Mouse (Mus musculus) left cerebral cortex, adult 6 months (tissue): ENCODE measurements around the gene Erg28. TPM values are rescaled to one million over a fixed set of nuclear protein-coding genes. Genes with fewer than 3 reads are reported as not detected.

Experiments
- long read RNA-seq, 2 experiments: library from polyadenylated mRNA; unstranded; transcript quantifications; one replicate each; pipeline ENCODE4 v2.0.0; 2019 to 2020
- polyA plus RNA-seq: library from polyadenylated mRNA; unstranded; fragments of <200 nt; fragmentation: Nextera tagmentation; gene quantifications from 2 replicates; pipeline ENCODE4 v1.2.3, GENCODE M21; 2021

Erg28 gene
- 91.2 and 102 TPM in 2 replicates for polyA plus RNA-seq
- long read RNA-seq, experiment 1, transcript Erg28-201 (5 exons, 1,169 nt), result major isoform, 129 of 169 reads
- long read RNA-seq, experiment 1, partial matches to known transcripts, result 4 of 169 reads
- long read RNA-seq, experiment 1, other reads (novel, unspliced or antisense), result 36 of 169 reads
- long read RNA-seq, experiment 2, transcript Erg28-201 (5 exons, 1,169 nt), result major isoform, 79 of 106 reads
- long read RNA-seq, experiment 2, partial matches to known transcripts, result 9 of 106 reads
- long read RNA-seq, experiment 2, other reads (novel, unspliced or antisense), result 18 of 106 reads

DNA sequence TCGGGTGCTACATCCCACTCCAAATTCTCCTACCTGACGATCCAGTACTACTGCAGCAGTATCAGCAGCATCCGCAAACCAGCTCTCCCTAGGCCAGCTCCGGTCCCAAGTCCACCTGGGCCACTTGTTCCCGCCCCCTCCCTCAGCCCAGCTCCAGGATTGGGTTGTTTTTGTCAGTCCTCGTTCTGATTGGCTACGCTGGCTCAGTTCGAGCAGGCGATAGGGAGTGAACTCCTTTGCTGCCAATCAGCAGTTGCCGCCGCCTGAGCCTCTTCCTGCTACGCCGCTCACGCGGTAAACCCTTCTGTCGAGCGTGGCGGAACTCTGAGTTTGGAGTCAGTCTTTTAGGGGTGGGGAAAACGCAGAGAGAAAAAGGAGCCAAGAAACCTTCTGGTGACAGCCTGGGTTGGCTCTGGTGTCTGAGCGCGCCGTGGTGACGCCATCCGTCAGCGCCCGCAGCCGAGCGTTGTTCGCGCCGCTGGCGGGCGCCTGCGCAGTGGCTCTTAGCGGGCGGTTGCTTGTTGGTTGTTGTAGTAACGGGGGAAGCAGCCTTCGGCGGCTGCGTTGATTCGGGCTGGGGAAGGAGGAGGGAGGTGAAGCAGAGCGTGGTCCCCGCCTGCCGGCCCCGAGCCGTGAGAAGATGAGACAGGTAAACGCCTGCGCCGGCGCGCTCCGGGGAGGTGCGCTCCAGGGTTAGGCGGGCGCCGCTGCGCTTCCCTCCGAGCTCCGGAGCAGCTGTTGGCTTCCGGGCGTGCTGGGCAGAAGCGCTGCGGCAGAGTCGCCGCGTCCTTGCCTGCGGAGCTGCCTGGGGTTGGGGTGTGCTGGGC, at the start of gene Erg28, which contains the start of gene Ttll5:
Gene Erg28 (minus strand): TSS at position 113 of the 827 bp plus-strand sequence.
Gene Ttll5 (plus strand): TSS at position 222 of the 827 bp plus-strand sequence.

Other genes starting within 250 kb of the Erg28 start
- 0.80 and 1.5 TPM in 2 replicates for gene Jdp2, start 225.5 kb downstream of the Erg28 start, polyA plus RNA-seq
- 0.55 and 0.72 TPM in 2 replicates for gene Batf, start 137.9 kb downstream of the Erg28 start, polyA plus RNA-seq
- gene Flvcr2, start 78.0 kb downstream of the Erg28 start, polyA plus RNA-seq, result 0.33 and 0.89 TPM in 2 replicates
- 11.6 and 31.3 TPM in 2 replicates for gene Ttll5, start 109 bp upstream of the Erg28 start, polyA plus RNA-seq